Mouse (Mus musculus): Measurements from ENCODE around the gene Tollip.

DNA sequence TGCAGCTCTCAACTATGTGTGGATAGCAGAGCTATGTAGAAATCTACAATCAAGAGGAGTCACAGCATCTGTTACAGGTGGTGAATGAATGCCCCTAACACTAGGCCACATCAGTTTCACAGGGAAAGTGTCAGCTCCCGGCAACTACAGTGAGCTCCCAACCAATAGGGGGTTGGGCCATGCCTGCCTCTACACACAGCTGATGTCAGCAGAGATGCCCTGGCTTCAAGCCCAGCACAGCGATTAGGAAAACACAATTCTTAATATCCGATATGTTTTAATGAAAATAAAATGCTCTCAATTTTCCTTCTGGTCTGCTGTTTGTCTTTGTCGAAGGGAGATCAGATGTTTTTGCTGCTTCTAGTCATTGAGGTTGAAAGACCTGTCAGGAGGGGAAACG lies 25.1 kb upstream of the Tollip start:
- TF ChIP-seq CTCF (IDR thresholded peaks at IDR 0.05; ENCODE audit: low read depth) (no peak), EP300 (IDR thresholded peaks at IDR 0.05; ENCODE audit: low read depth) (no peak)

All from liver, postnatal 0 days (tissue).